Comparison of ENCODE assay signal across 8 mouse cellular contexts in genomic region chr14:34819919-34820652, GRCm38 (mm10). TPM values are rescaled to one million over a fixed set of nuclear protein-coding genes. Genes with fewer than 3 reads are reported as not detected.
DNase-seq lines count a peak whose midpoint lies in the region; ATAC-seq and TF ChIP-seq lines count a peak whose summit lies in the region.

Gene Grid1 (plus strand): TSS chr14:34820108.

- TF ChIP-seq POLR2A in ES-Bruce4 (IDR thresholded peaks at IDR 0.05; ENCODE audit: insufficient read depth, low read length): no peak

- no peaks in the 10 kb centered on the region for H3K4me1 ChIP-seq in ES-Bruce4 (ENCODE audit: control insufficient read depth, insufficient read depth, low read length)
- H3K4me1 ChIP-seq in embryonic facial prominence, embryonic 10.5 days: peaks cover 37% of the 10 kb centered on the region
- peaks cover 42% of the 10 kb centered on the region for H3K4me1 ChIP-seq in hindbrain, embryonic 15.5 days (replicated peaks)
- H3K4me1 ChIP-seq in neural tube, embryonic 14.5 days (ENCODE audit: control insufficient read depth, insufficient read depth, low read length): peaks cover 19% of the 10 kb centered on the region

- peak within 1 kb of the TSS; percentile 86 for H3K4me2 ChIP-seq in hindbrain, embryonic 15.5 days
- H3K4me2 ChIP-seq in neural tube, embryonic 14.5 days (ENCODE audit: low read depth, low read length): peak within 1 kb of the TSS; percentile 79

- no peaks in the 10 kb centered on the region for H3K36me3 ChIP-seq in ES-Bruce4 (ENCODE audit: control insufficient read depth, insufficient read depth, low read length, poor library complexity, severe bottlenecking)
- no peaks in the 10 kb centered on the region for H3K36me3 ChIP-seq in embryonic facial prominence, embryonic 10.5 days (replicated peaks)
- H3K36me3 ChIP-seq in hindbrain, embryonic 15.5 days: no peaks in the 10 kb centered on the region
- H3K36me3 ChIP-seq in neural tube, embryonic 14.5 days (ENCODE audit: control insufficient read depth, insufficient read depth, low read length): no peaks in the 10 kb centered on the region

- under 1% methylated on average over 96 of the region's 96 CpGs for WGBS in embryonic facial prominence, embryonic 10.5 days
- WGBS in hindbrain, embryonic 15.5 days: under 1% methylated on average over 83 of the region's 96 CpGs
- WGBS in neural tube, embryonic 14.5 days: under 1% methylated on average over 49 of the region's 96 CpGs

- intact Hi-C loops in gastrocnemius, adult 2 months (cut with DNase I): no loop called here
- intact Hi-C loops in left cerebral cortex, postnatal 4 days (cut with DNase I): loop anchor here (10.0 kb wide), 2 partner anchors 255 to 1395 kb away; no protein-coding TSS in a partner anchor

- H3K9ac ChIP-seq in ES-Bruce4 (ENCODE audit: low read depth, poor library complexity, severe bottlenecking): peak within 1 kb of the TSS; percentile 77
- H3K9ac ChIP-seq in hindbrain, embryonic 15.5 days: peak within 1 kb of the TSS; percentile 78
- peak within 1 kb of the TSS; percentile 83 for H3K9ac ChIP-seq in neural tube, embryonic 14.5 days (replicated peaks; ENCODE audit: low read depth, low read length)

- H3K27ac ChIP-seq in gastrocnemius, adult 2 months: no peak within 1 kb of the TSS
- no peak within 1 kb of the TSS for H3K27ac ChIP-seq in ES-Bruce4 (ENCODE audit: insufficient read depth, low read length)
- H3K27ac ChIP-seq in embryonic facial prominence, embryonic 10.5 days (replicated peaks): peak within 1 kb of the TSS; percentile 69
- H3K27ac ChIP-seq in hindbrain, embryonic 15.5 days (replicated peaks): peak within 1 kb of the TSS; percentile 88
- peak within 1 kb of the TSS; percentile 83 for H3K27ac ChIP-seq in neural tube, embryonic 14.5 days (ENCODE audit: low read depth, low read length)

- H3K4me3 ChIP-seq in gastrocnemius, adult 2 months: peak within 1 kb of the TSS; percentile 68
- peak within 1 kb of the TSS; percentile 81 for H3K4me3 ChIP-seq in ES-Bruce4 (ENCODE audit: low read depth, low read length)
- H3K4me3 ChIP-seq in embryonic facial prominence, embryonic 10.5 days: peak within 1 kb of the TSS; percentile 69
- peak within 1 kb of the TSS; percentile 73 for H3K4me3 ChIP-seq in hindbrain, embryonic 15.5 days
- peak within 1 kb of the TSS; percentile 78 for H3K4me3 ChIP-seq in neural tube, embryonic 14.5 days (ENCODE audit: low read depth, low read length)

- DNase-seq in gastrocnemius, adult 2 months: no peak
- DNase-seq in gastrocnemius, adult 18-20 months (ENCODE audit: low spot score): no peak
- DNase-seq in embryonic facial prominence, embryonic 10.5 days (ENCODE audit: low spot score): peak; percentile 63
- DNase-seq in left cerebral cortex, postnatal 4 days: peak; percentile 48
- no peak for DNase-seq in natural killer cell, adult 2 months (ENCODE audit: low spot score in 2 of 2)

- no peak for TF ChIP-seq EP300 in ES-Bruce4 (IDR thresholded peaks at IDR 0.05; ENCODE audit: insufficient read depth, low read depth, low read length)

- H3K9me3 ChIP-seq in ES-Bruce4 (replicated peaks; ENCODE audit: control insufficient read depth, insufficient read depth, low read length, poor library complexity, severe bottlenecking): no peaks in the 10 kb centered on the region
- H3K9me3 ChIP-seq in embryonic facial prominence, embryonic 10.5 days: no peaks in the 10 kb centered on the region
- H3K9me3 ChIP-seq in hindbrain, embryonic 15.5 days: no peaks in the 10 kb centered on the region
- no peaks in the 10 kb centered on the region for H3K9me3 ChIP-seq in neural tube, embryonic 14.5 days (ENCODE audit: control insufficient read depth, low read length)

- H3K27me3 ChIP-seq in ES-Bruce4 (ENCODE audit: control insufficient read depth, insufficient read depth, low read length, poor library complexity, severe bottlenecking): peaks cover 32% of the 10 kb centered on the region
- peaks cover 98% of the 10 kb centered on the region for H3K27me3 ChIP-seq in embryonic facial prominence, embryonic 10.5 days (replicated peaks; ENCODE audit: low read depth, poor library complexity, severe bottlenecking)
- peaks cover 27% of the 10 kb centered on the region for H3K27me3 ChIP-seq in hindbrain, embryonic 15.5 days
- H3K27me3 ChIP-seq in neural tube, embryonic 14.5 days (ENCODE audit: control insufficient read depth, insufficient read depth, low read length): peaks cover 26% of the 10 kb centered on the region

- TF ChIP-seq CTCF in gastrocnemius, adult 2 months (IDR thresholded peaks at IDR 0.05): no peak
- no peak for TF ChIP-seq CTCF in ES-Bruce4 (IDR thresholded peaks at IDR 0.05; ENCODE audit: low read depth, low read length)

- peak; percentile 65 for ATAC-seq in hindbrain, embryonic 15.5 days (ENCODE audit: low FRiP score, low read depth)
- ATAC-seq in neural tube, embryonic 14.5 days (ENCODE audit: low read depth): peak; percentile 75

RNA-seq across cellular contexts. Expression of gene Grid1, which starts in this region (rescaled TPM):
- total RNA-seq in gastrocnemius, adult 2 months (2021): not detected
- not detected for total RNA-seq in gastrocnemius, adult 18-20 months (2021)
- 0.24 and 1.3 TPM in 2 replicates for polyA plus RNA-seq in ES-Bruce4 (2011; ENCODE audit: insufficient read depth, insufficient read length, low read depth, missing spikeins)
- polyA plus RNA-seq in embryonic facial prominence, embryonic 10.5 days (2016; fragmentation: Nextera tagmentation; extraction: Ambion mirVana): 0.20 and 0.31 TPM in 2 replicates
- polyA plus RNA-seq in hindbrain, embryonic 15.5 days (2015; fragmentation: Nextera tagmentation; extraction: Ambion mirVana): 6.8 and 7.1 TPM in 2 replicates
- total RNA-seq in left cerebral cortex, postnatal 4 days (2021): 10 to 100 TPM; 42.9 to 51.1 TPM
- 6.8 and 7.9 TPM in 2 replicates for polyA plus RNA-seq in neural tube, embryonic 14.5 days (2014; fragmentation: Nextera tagmentation; extraction: Ambion mirVana)

Comparison
In these comparisons a context has a peak if more than half of its experiments do, and no peak if none do; other contexts are left out.
1. RNA of gene Grid1 (total RNA-seq): 42.9 to 51.1 TPM in left cerebral cortex, postnatal 4 days; not detected in gastrocnemius, adult 18-20 months and not detected in gastrocnemius, adult 2 months; every median in the first group is over 10 times any median in the second.
2. Peak in DNase-seq, H3K4me3 ChIP-seq and H3K27ac ChIP-seq in embryonic facial prominence, embryonic 10.5 days; RNA of the gene not detected or under 1 TPM.
3. H3K27ac ChIP-seq: peak in hindbrain, embryonic 15.5 days (single experiment) and neural tube, embryonic 14.5 days (single experiment); none in gastrocnemius, adult 2 months (single experiment) and ES-Bruce4 (single experiment).
4. Peak in every context shown above with its lines, with median percentiles within 50 percentile points of each other: H3K4me3 ChIP-seq and H3K9ac ChIP-seq.